Mouse (Mus musculus) heart, embryonic 12.5 days (tissue): ENCODE results near the gene Fam172a. TPM values are rescaled to one million over a fixed set of nuclear protein-coding genes. Genes with fewer than 3 reads are reported as not detected.

Experiments
- ATAC-seq: fragments of 200-750 bp; cut with Nextera tagmentation; 2 replicates; pipeline ENCODE4 v1.8.0; 2017; ENCODE audit warnings: moderate TSS enrichment, moderate library complexity; ENCODE audit not compliant: insufficient number of reproducible peaks, low FRiP score
- H3K27ac ChIP-seq: fragments of 300-500 bp; sonication (generic); 2 replicates; pipeline ENCODE4 v1.5.1; 2016; ENCODE audit warnings: mild to moderate bottlenecking, moderate library complexity; ENCODE audit not compliant: poor library complexity, severe bottlenecking
- H3K27me3 ChIP-seq: fragments of 300-500 bp; sonication (generic); replicated peaks from 2 replicates; pipeline ENCODE4 v1.6.1; 2016; ENCODE audit warnings: mild to moderate bottlenecking, moderate library complexity
- H3K36me3 ChIP-seq: fragments of 300-500 bp; sonication (generic); 2 replicates; pipeline ENCODE4 v1.6.1; 2016; ENCODE audit warnings: mild to moderate bottlenecking, moderate library complexity
- H3K4me1 ChIP-seq: fragments of 300-500 bp; sonication (generic); replicated peaks from 2 replicates; pipeline ENCODE4 v1.6.1; 2016; ENCODE audit warnings: mild to moderate bottlenecking
- H3K4me2 ChIP-seq: fragments of 300-500 bp; sonication (generic); 2 replicates; pipeline ENCODE4 v1.6.1; 2016; ENCODE audit warnings: mild to moderate bottlenecking, moderate library complexity
- H3K4me3 ChIP-seq: fragments of 300-500 bp; sonication (generic); 2 replicates; pipeline ENCODE4 v1.5.1; 2016; ENCODE audit warnings: mild to moderate bottlenecking
- H3K9ac ChIP-seq: fragments of 300-500 bp; sonication (generic); 2 replicates; pipeline ENCODE4 v1.6.1; 2016; ENCODE audit warnings: mild to moderate bottlenecking, moderate library complexity
- H3K9me3 ChIP-seq: fragments of 300-500 bp; sonication (generic); replicated peaks from 2 replicates; pipeline ENCODE4 v1.6.1; 2016; ENCODE audit warnings: mild to moderate bottlenecking, moderate library complexity
- WGBS: fragments of 180-500 bp; shearing (Covaris S2); methylation state at CpG from one replicate; pipeline ENCODE4 v1.1.7; 2016; 5-methylcytosine and 5-hydroxymethylcytosine counted together
- polyA plus RNA-seq: library from polyadenylated mRNA; unstranded; fragments of >200 nt; fragmentation: Nextera tagmentation; extraction: Ambion mirVana; gene quantifications from 2 replicates; pipeline ENCODE4 v1.2.1, GENCODE M21; 2016

The Fam172a gene
- polyA plus RNA-seq, 1 experiment from 2014 or later: 22.5 TPM

DNA sequence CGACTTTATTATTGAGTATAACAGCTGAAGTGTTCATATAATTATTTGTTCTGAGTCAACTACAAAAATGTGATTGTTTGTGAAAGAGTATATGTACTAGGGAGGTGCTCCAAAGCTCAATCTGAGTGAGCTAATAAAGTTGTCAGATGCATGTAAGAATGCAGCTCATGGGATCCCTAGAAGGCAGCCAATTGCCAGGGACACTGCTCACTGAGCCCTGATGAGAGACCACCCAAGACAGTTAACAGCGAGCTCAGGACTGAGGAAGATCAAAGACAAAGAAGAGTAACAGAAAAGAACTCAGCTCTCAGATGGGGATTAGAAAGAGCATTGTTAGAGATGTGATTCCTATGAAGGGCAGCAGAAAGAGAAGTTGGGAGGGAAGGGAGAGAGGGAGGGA lies 166.5 kb downstream of the Fam172a start:
- ATAC-seq: no peak
- no peak overlapping the region for H3K27ac ChIP-seq
- H3K4me3 ChIP-seq: no peak overlapping the region
- H3K9ac ChIP-seq: no peak overlapping the region
- H3K27me3 ChIP-seq: no peaks in the 10 kb centered on the region
- no peak overlapping the region for H3K4me2 ChIP-seq
- H3K9me3 ChIP-seq: no peaks in the 10 kb centered on the region
- 58% methylated on average over 2 of the region's 2 CpGs for WGBS
- H3K36me3 ChIP-seq: no peaks in the 10 kb centered on the region
- H3K4me1 ChIP-seq: no peaks in the 10 kb centered on the region

DNA sequence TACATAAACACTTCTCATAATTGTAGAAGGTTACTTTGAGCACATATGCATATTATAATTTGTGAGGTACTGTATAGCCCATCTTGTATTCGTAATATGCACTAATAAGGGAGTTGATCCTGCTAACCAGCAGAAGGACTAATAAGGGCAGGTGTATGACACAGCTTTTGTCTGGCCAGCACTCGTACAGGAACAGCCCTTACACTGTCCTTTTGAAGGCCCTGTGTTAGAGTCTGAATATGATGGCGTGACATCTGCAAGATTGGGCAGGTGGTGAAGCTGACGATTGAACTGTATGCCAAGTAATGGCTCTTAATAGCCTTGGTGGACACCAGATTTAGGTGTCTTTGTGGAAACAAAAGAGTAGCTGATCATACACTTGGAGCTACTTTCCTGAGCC lies 176.3 kb downstream of the Fam172a start:
- H3K27me3 ChIP-seq: no peaks in the 10 kb centered on the region
- H3K27ac ChIP-seq: no peak overlapping the region
- no peaks in the 10 kb centered on the region for H3K36me3 ChIP-seq
- no peaks in the 10 kb centered on the region for H3K4me1 ChIP-seq
- no peak overlapping the region for H3K4me2 ChIP-seq
- no peaks in the 10 kb centered on the region for H3K9me3 ChIP-seq
- ATAC-seq: no peak
- H3K9ac ChIP-seq: no peak overlapping the region
- H3K4me3 ChIP-seq: no peak overlapping the region
- 84% methylated on average over 4 of the region's 4 CpGs for WGBS

DNA sequence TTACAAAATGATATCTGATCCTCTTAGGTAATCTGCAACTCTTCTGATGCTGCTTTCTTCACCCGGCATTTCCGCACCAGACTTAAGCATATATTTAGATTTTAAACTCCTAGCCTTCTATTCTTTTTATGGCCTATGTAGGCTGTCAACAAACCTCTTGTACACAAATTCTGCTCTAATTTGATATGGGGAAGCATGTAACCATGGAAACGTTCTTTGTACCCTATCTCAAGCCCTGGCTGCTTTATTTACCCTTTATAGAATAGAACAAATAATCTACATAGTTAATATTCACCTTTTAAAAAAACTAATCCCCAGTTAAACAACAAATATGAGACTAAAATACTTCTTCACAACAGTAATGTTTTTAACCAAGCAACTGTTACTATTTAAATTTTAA lies 176.7 kb downstream of the Fam172a start:
- no peak overlapping the region for H3K4me2 ChIP-seq
- H3K9ac ChIP-seq: no peak overlapping the region
- no peak for ATAC-seq
- H3K4me1 ChIP-seq: no peaks in the 10 kb centered on the region
- WGBS: 82% methylated on average over 3 of the region's 3 CpGs
- H3K9me3 ChIP-seq: no peaks in the 10 kb centered on the region
- H3K36me3 ChIP-seq: no peaks in the 10 kb centered on the region
- H3K27me3 ChIP-seq: no peaks in the 10 kb centered on the region
- H3K4me3 ChIP-seq: no peak overlapping the region
- no peak overlapping the region for H3K27ac ChIP-seq

DNA sequence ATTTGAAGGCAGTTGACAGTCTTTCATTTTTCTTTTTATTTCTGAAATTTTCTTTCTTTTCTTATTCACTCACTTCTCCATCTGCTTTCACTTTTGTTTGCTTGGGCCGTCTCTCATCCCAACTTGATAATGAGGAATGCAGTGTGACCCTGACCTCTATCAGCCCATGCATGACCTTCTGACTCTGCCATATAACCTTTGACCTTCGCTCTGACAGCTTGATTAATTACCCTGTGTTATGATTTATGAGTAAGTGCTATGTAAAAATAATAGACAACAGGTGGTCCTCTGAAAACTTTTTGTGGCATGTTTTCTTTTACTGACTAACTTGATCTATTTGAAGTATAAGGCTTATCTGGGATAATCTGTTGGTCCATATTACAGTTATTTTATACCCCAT lies 195.8 kb downstream of the Fam172a start:
- H3K9me3 ChIP-seq: no peaks in the 10 kb centered on the region
- no peak overlapping the region for H3K9ac ChIP-seq
- WGBS: 59% methylated on average over 2 of the region's 2 CpGs
- ATAC-seq: no peak
- no peaks in the 10 kb centered on the region for H3K36me3 ChIP-seq
- H3K27me3 ChIP-seq: no peaks in the 10 kb centered on the region
- H3K4me2 ChIP-seq: no peak overlapping the region
- no peak overlapping the region for H3K27ac ChIP-seq
- H3K4me1 ChIP-seq: peaks cover 4% of the 10 kb centered on the region; the same call in 1 of the 2 replicates
- H3K4me3 ChIP-seq: no peak overlapping the region

DNA sequence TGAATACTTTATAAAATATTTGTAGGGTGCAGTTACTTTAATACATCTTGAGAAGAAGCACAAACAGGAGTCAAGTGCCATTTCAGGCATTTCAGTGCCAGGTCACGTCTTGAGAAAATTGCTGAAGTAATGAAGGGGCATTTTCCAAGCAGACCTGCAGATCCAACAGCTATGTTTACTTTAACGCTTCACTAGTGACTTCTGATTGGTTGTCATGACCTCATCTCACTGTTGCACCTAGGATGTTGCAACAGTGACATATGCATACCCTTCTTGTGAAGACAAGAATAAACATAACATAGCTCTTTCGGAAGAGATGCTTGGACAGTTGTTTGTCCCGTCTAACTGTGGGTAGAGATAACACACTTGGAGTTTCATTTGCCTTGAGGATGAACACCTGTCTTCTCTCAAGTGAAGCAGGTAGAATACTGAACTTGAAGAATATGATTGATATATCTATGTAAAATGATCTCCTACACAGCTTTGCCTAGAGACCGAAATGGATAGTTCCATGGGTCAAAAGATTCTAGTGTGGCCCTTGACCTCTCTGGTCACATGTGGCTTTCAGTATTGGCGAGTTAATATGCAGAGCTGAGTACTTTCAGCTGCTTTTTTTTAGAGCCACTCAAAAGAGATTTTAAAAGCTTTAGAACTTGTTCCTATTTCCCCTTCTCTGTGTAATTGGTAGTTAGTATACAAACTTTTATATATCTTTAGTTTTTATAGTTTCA lies 196.4 kb downstream of the Fam172a start:
- no peak overlapping the region for H3K4me3 ChIP-seq
- H3K9me3 ChIP-seq: no peaks in the 10 kb centered on the region
- 62% methylated on average over 6 of the region's 6 CpGs for WGBS
- H3K36me3 ChIP-seq: no peaks in the 10 kb centered on the region
- no peak for ATAC-seq
- no peaks in the 10 kb centered on the region for H3K27me3 ChIP-seq
- H3K4me1 ChIP-seq: 0 out of 2 replicates have a peak, but pooled peaks cover 3% of the 10 kb centered on the region
- H3K9ac ChIP-seq: no peak overlapping the region
- H3K4me2 ChIP-seq: no peak overlapping the region
- no peak overlapping the region for H3K27ac ChIP-seq

DNA sequence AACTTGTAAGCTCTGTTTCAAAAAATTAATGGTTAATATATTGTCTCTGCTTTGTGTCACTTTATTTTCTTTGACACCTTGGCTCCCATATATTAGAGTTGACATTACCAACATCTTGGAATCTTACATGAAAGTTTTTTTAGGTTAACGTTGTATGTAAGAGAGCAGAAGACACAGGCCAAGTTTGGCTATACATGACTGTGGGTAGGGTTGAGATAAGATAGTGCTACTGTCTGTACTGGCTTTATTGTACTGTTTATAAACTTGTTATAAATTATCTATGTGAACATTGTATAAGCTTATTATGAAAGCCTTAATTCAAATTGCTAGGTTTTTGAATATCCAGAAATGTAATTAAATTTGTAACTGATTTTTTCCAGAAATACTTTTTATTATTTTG lies 197.9 kb downstream of the Fam172a start:
- H3K27ac ChIP-seq: no peak overlapping the region
- H3K9ac ChIP-seq: no peak overlapping the region
- 33% methylated on average over 1 of the region's 1 CpGs for WGBS
- H3K4me2 ChIP-seq: no peak overlapping the region
- 0 out of 2 replicates have a peak, but pooled peaks cover 3% of the 10 kb centered on the region for H3K4me1 ChIP-seq
- H3K4me3 ChIP-seq: no peak overlapping the region
- ATAC-seq: no peak
- no peaks in the 10 kb centered on the region for H3K9me3 ChIP-seq
- no peaks in the 10 kb centered on the region for H3K27me3 ChIP-seq
- no peaks in the 10 kb centered on the region for H3K36me3 ChIP-seq

DNA sequence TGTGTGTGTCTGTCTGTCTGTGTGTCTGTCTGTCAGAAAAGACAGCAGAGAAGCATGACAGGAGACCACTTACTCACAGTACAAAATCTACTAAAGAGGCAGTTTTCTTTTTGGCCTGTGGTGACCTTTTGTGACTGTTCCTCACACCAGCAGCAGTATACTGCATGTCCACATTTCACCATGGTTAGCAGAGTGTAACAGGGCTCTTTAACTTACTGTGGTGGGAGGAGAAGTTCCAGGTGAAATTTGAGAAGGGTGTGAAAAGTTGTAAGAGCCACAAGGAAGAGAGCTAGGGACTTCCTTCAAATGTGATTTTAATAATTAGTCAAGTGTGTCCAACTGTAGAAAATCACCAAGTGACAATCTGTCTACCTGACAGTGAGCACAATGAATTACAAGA lies 199.0 kb downstream of the Fam172a start:
- Histone ChIP-seq H3K27me3 (no peaks in the 10 kb centered on the region), H3K36me3 (no peaks in the 10 kb centered on the region), H3K9ac (no peak overlapping the region), H3K9me3 (no peaks in the 10 kb centered on the region), H3K4me3 (no peak overlapping the region), H3K27ac (no peak overlapping the region), H3K4me1 (0 out of 2 replicates have a peak, but pooled peaks cover 3% of the 10 kb centered on the region), H3K4me2 (no peak overlapping the region)
- ATAC-seq: no peak

DNA sequence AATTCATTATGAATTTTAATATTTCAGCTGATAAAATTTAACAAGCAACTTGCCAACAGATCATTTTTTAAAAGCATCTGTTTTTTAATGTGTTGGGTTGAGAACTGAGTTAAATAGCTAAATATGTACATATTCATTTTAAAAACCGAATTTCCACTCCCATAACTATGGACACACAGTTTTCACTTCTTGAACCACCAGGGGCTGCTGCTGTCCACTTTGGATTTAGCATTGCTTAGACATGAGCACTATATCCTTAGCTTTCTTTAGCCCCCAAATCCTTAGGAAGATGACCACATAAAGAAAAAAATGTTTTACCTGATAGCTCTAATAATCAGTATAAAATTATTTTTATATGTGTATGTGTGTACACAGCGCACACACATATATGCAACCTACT lies 207.4 kb downstream of the Fam172a start:
- Histone ChIP-seq H3K4me3 (no peak overlapping the region), H3K36me3 (no peaks in the 10 kb centered on the region), H3K9ac (no peak overlapping the region), H3K27me3 (no peaks in the 10 kb centered on the region), H3K27ac (no peak overlapping the region), H3K9me3 (no peaks in the 10 kb centered on the region), H3K4me2 (no peak overlapping the region), H3K4me1 (no peaks in the 10 kb centered on the region)
- WGBS: 73% methylated on average over 2 of the region's 2 CpGs
- no peak for ATAC-seq

DNA sequence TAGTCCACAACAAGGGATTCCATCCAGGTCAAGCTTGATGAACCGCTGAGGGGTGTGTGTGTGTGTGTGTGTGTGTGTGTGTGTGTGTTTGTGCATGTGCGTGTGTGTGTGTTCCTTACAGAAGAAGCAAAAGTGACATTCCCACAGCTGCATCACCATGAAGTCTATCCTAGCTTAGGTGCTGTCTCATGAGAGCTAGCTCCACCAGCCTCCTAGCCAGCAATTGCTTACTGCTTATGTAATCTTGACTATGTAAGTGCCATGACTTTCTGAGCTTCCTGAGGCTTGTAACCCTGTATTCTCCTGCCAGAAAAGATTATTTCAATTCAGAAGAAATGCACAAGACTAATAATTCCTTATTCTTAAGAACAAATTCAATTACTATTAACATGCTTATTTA lies 221.0 kb downstream of the Fam172a start:
- H3K27me3 ChIP-seq: no peaks in the 10 kb centered on the region
- no peak overlapping the region for H3K9ac ChIP-seq
- no peaks in the 10 kb centered on the region for H3K36me3 ChIP-seq
- H3K4me3 ChIP-seq: no peak overlapping the region
- no peak for ATAC-seq
- whole genome bisulfite sequencing: 56% methylated on average over 2 of the region's 2 CpGs
- no peak overlapping the region for H3K4me2 ChIP-seq
- H3K27ac ChIP-seq: no peak overlapping the region
- H3K4me1 ChIP-seq: 0 out of 2 replicates have a peak, but pooled peaks cover 9% of the 10 kb centered on the region
- H3K9me3 ChIP-seq: no peaks in the 10 kb centered on the region

DNA sequence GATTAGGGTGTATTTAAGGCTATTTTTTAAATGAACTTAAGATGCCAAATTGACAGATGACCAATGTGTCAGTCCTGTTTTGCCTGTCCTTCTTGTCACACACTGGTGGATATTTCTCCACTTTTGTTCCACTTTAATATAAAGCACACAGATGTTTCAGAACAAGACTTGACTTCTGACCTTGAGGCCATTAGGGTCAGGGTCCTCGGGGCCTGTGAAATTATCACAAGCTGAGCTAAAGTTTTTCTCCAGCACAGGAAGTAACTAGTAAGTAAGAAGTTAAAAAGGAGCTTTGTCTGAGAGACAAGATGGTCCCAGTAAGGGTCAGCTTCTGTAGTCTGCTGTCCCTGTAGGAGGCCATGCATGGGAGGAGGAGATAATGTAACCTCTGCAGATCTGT lies 255.8 kb downstream of the Fam172a start:
- no peak for ATAC-seq
- WGBS: 17% methylated on average over 1 of the region's 1 CpGs
- no peak overlapping the region for H3K27ac ChIP-seq
- no peaks in the 10 kb centered on the region for H3K36me3 ChIP-seq
- H3K9ac ChIP-seq: no peak overlapping the region
- H3K4me1 ChIP-seq: no peaks in the 10 kb centered on the region
- H3K9me3 ChIP-seq: no peaks in the 10 kb centered on the region
- no peak overlapping the region for H3K4me3 ChIP-seq
- H3K4me2 ChIP-seq: no peak overlapping the region
- no peaks in the 10 kb centered on the region for H3K27me3 ChIP-seq

DNA sequence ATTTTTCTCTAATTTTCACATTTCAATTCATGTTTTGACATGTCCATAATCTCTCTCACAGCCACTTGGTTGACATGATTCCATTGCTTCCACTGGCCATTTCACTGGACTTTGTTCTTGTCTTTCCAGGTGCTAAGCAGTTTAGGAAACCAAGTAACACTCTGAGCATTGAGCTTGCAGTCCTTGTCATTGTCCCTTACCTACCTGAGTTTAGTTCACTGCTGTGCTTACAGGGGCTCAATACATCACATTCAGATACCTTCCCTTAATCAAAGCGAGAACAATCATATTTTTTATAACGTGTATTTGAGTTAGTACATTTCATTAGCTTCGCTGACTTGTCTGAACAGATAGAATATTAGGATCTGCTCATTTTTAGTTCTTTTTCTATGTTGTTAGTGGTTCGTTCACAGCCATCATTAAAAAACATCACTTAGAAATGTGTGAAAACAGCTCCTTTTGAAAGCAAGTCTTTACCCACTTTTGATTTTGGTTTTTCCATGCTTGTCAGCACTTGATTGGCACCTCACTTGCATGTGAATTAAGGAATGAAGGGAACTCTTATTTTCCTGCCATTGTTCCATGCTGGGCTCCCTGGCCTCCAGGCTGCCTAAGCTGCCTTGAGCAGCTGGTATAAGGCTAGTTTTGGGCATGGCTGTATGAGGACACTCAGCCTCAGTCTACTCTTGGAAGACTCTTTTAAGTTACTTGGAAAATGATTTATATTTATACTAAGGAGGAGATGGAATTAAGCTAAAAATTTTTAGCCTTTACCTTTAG lies 257.9 kb downstream of the Fam172a start:
- WGBS: 78% methylated on average over 4 of the region's 4 CpGs
- Histone ChIP-seq H3K4me1 (no peaks in the 10 kb centered on the region), H3K27me3 (no peaks in the 10 kb centered on the region), H3K4me3 (no peak overlapping the region), H3K36me3 (no peaks in the 10 kb centered on the region), H3K9ac (no peak overlapping the region), H3K4me2 (no peak overlapping the region), H3K9me3 (no peaks in the 10 kb centered on the region), H3K27ac (no peak overlapping the region)
- ATAC-seq: no peak
